Mouse (Mus musculus) hindlimb bud, embryonic 11.5 days (tissue): Measurements from ENCODE around the gene Gm13285.
"Not testable (repeated sequence)": the region's sequence is repeated elsewhere in the genome, so short reads cannot be mapped to it uniquely, and the experiment has no call there.

Experiments used
- DNase-seq: peaks from one replicate; pipeline ENCODE4 v3.0.0-alpha.2; 2012; ENCODE audit warnings: low read depth, low spot score; ENCODE audit errors: extremely low spot score

The Gm13285 gene

GRCm38 (mm10) chr4:88799365-88799764, at the start of gene Gm13285:
Gene Gm13285 (plus strand): TSS chr4:88799665.
- DNase-seq = not testable (repeated sequence)

- no peak for DNase-seq
These were observed 49.5 kb upstream of the Gm13285 start for GRCm38 (mm10) chr4:88749926-88750325.

- DNase-seq = not testable (repeated sequence)
These were observed 44.6 kb upstream of the Gm13285 start, which contains the start of gene Gm13271 for GRCm38 (mm10) chr4:88754818-88755340. Gene Gm13271 (plus strand): TSS chr4:88754868.

- not testable (repeated sequence) for DNase-seq
These were observed 42.6 kb upstream of the Gm13285 start for GRCm38 (mm10) chr4:88756581-88757513.

- DNase-seq = not testable (repeated sequence)
These were observed 41.8 kb upstream of the Gm13285 start for GRCm38 (mm10) chr4:88757628-88758031.

GRCm38 (mm10) chr4:88758751-88759150, 40.7 kb upstream of the Gm13285 start:
- not testable (repeated sequence) for DNase-seq

- DNase-seq = not testable (repeated sequence)
These were observed 39.7 kb upstream of the Gm13285 start, which contains the start of gene Gm13283 for GRCm38 (mm10) chr4:88759610-88760268. Gene Gm13283 (plus strand): TSS chr4:88760119.

GRCm38 (mm10) chr4:88760431-88760830, 39.0 kb upstream of the Gm13285 start:
- DNase-seq = not testable (repeated sequence)

GRCm38 (mm10) chr4:88761776-88762175, 37.7 kb upstream of the Gm13285 start:
- DNase-seq = not testable (repeated sequence)

GRCm38 (mm10) chr4:88762341-88762740, 37.1 kb upstream of the Gm13285 start:
- DNase-seq = not testable (repeated sequence)

GRCm38 (mm10) chr4:88763384-88764018, 36.0 kb upstream of the Gm13285 start:
- DNase-seq = not testable (repeated sequence)

GRCm38 (mm10) chr4:88773534-88773933, 25.9 kb upstream of the Gm13285 start, which contains the start of gene Gm13290:
Gene Gm13290 (plus strand): TSS chr4:88773834.
- DNase-seq = not testable (repeated sequence)

GRCm38 (mm10) chr4:88776622-88777021, 22.8 kb upstream of the Gm13285 start, which contains the start of gene Gm13289:
Gene Gm13289 (plus strand): TSS chr4:88776922.
- DNase-seq = not testable (repeated sequence)

GRCm38 (mm10) chr4:88779550-88779949, 19.9 kb upstream of the Gm13285 start, which contains the start of gene Gm13272:
Gene Gm13272 (plus strand): TSS chr4:88779850.
- DNase-seq = not testable (repeated sequence)

GRCm38 (mm10) chr4:88780320-88780719, 19.1 kb upstream of the Gm13285 start:
- not testable (repeated sequence) for DNase-seq

GRCm38 (mm10) chr4:88781831-88782230, 17.6 kb upstream of the Gm13285 start, which contains the start of gene Ifnz:
Gene Ifnz (plus strand): TSS chr4:88782131.
- not testable (repeated sequence) for DNase-seq

- DNase-seq = not testable (repeated sequence)
These were observed 17.1 kb upstream of the Gm13285 start for GRCm38 (mm10) chr4:88782335-88782734.

- not testable (repeated sequence) for DNase-seq
These were observed 14.1 kb upstream of the Gm13285 start, which contains the start of gene Gm13276 for GRCm38 (mm10) chr4:88785409-88785808. Gene Gm13276 (plus strand): TSS chr4:88785709.

GRCm38 (mm10) chr4:88788402-88788801, 11.1 kb upstream of the Gm13285 start, which contains the start of gene Gm13277:
Gene Gm13277 (plus strand): TSS chr4:88788632.
- not testable (repeated sequence) for DNase-seq

- DNase-seq = not testable (repeated sequence)
These were observed 8.2 kb upstream of the Gm13285 start, which contains the start of gene Gm13278 for GRCm38 (mm10) chr4:88791250-88791649. Gene Gm13278 (plus strand): TSS chr4:88791550.
